In the genomic region with DNA sequence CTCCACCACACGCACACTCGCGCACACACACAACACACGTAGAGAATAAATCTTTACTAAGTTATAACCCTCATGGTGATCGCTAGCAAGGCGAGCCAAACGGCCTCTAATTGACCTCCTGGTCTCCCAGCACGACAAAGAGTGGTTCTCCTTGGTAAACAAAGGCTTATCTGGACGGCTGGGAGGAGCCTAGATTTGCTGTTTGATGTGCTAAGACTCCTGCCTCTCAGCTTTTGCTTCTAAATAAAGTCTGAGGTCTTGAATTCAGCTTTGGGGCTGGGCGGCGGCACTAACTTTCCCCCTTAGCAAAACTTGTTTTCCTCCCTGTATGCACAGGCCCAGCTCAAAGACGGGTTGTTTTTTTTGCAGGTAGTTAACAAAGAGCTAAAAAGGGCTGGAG, we compare ENCODE assay signal across 15 mouse cellular contexts. TPM values are rescaled to one million over a fixed set of nuclear protein-coding genes. Genes with fewer than 3 reads are reported as not detected.
A peak's percentile ranks its signal among the peaks of the same experiment; 100 is the strongest.
DNase-seq lines count a peak whose midpoint lies in the region; ATAC-seq and TF ChIP-seq lines count a peak whose summit lies in the region.
"Had no signal": no experiment of that assay in that cellular context is flagged by ENCODE, and none has a peak within 500 bp of the region (broad histone marks: within the 10 kb centered on the region; RNA-seq: fewer than 3 reads in every experiment).

No protein-coding gene starts in this region.

- H3K27me3 ChIP-seq in hindbrain, embryonic 10.5 days (ENCODE audit: insufficient read depth, poor library complexity, severe bottlenecking): peaks cover 36% of the 10 kb centered on the region
- no peaks in the 10 kb centered on the region for H3K27me3 ChIP-seq in hindbrain, postnatal 0 days (ENCODE audit: insufficient read depth, low read length)
- no peaks in the 10 kb centered on the region for H3K27me3 ChIP-seq in ES-Bruce4 (ENCODE audit: control insufficient read depth, insufficient read depth, low read length, poor library complexity, severe bottlenecking)

- peak; percentile 91 for TF ChIP-seq EP300 in ES-Bruce4 (IDR thresholded peaks at IDR 0.05; ENCODE audit: insufficient read depth, low read depth, low read length)

- H3K4me3 ChIP-seq in hindbrain, embryonic 10.5 days: no peak overlapping the region
- no peak overlapping the region for H3K4me3 ChIP-seq in hindbrain, postnatal 0 days (ENCODE audit: low read length)
- peak overlapping the region; percentile 41 for H3K4me3 ChIP-seq in ES-Bruce4 (ENCODE audit: low read depth, low read length)
- H3K4me3 ChIP-seq in ES-E14 (ENCODE audit: insufficient read depth in 1 of 2, low read depth in 1 of 2, low read length in 2 of 2, poor library complexity in 1 of 2, severe bottlenecking in 1 of 2): no peak overlapping the region
- H3K4me3 ChIP-seq: kidney, embryonic 15.5 days; left cerebral cortex, adult 2 months; limb, embryonic 12.5 days; midbrain, embryonic 12.5 days had no signal

- in situ Hi-C loops in ES-E14 (cut with MboI; ENCODE audit: low sequenced_read_pairs in 2 of 2, unreplicated experiment in 2 of 2): no loop called here

- H3K4me1 ChIP-seq in hindbrain, embryonic 10.5 days (replicated peaks): peaks cover 26% of the 10 kb centered on the region
- peaks cover under 1% of the 10 kb centered on the region; the same call in 1 of the 2 replicates for H3K4me1 ChIP-seq in hindbrain, postnatal 0 days (ENCODE audit: insufficient read depth, low read length)
- H3K4me1 ChIP-seq in ES-Bruce4 (ENCODE audit: control insufficient read depth, insufficient read depth, low read length) (peaks cover 3% of the 10 kb centered on the region), ES-E14 (ENCODE audit: control insufficient read depth in 2 of 2, insufficient read depth in 2 of 2, low read length in 2 of 2, poor library complexity in 1 of 2) (peaks cover 6 to 35% of the 10 kb centered on the region in 2 experiments)

- 0 out of 2 replicates have a peak, but pooled peaks cover 3% of the 10 kb centered on the region for H3K9me3 ChIP-seq in hindbrain, embryonic 10.5 days
- H3K9me3 ChIP-seq in hindbrain, postnatal 0 days (ENCODE audit: low read length): no peaks in the 10 kb centered on the region
- H3K9me3 ChIP-seq in ES-Bruce4 (replicated peaks; ENCODE audit: control insufficient read depth, insufficient read depth, low read length, poor library complexity, severe bottlenecking) (no peaks in the 10 kb centered on the region), ES-E14 (ENCODE audit: control insufficient read depth, insufficient read depth, low read depth, low read length) (no peaks in the 10 kb centered on the region)
- H3K9me3 ChIP-seq: kidney, embryonic 15.5 days had no signal

- H3K27ac ChIP-seq in hindbrain, embryonic 10.5 days: peak overlapping the region; percentile 81; the same call in 1 of the 2 replicates
- no peak overlapping the region for H3K27ac ChIP-seq in hindbrain, postnatal 0 days
- peak overlapping the region; percentile 90 for H3K27ac ChIP-seq in ES-Bruce4 (ENCODE audit: insufficient read depth, low read length)
- H3K27ac ChIP-seq in ES-E14 (ENCODE audit: insufficient read depth, low read depth, low read length, poor library complexity, severe bottlenecking): peak overlapping the region; percentile 88; the same call in 1 of the 2 replicates
- H3K27ac ChIP-seq: kidney, embryonic 15.5 days; left cerebral cortex, adult 2 months; limb, embryonic 12.5 days; liver, embryonic 14.5 days; midbrain, embryonic 12.5 days had no signal

- no peaks in the 10 kb centered on the region for H3K36me3 ChIP-seq in hindbrain, embryonic 10.5 days
- no peaks in the 10 kb centered on the region for H3K36me3 ChIP-seq in hindbrain, postnatal 0 days (ENCODE audit: insufficient read depth, low read length)
- H3K36me3 ChIP-seq in ES-Bruce4 (ENCODE audit: control insufficient read depth, insufficient read depth, low read length, poor library complexity, severe bottlenecking) (no peaks in the 10 kb centered on the region), ES-E14 (ENCODE audit: control insufficient read depth, insufficient read depth, low read length, poor library complexity, severe bottlenecking) (no peaks in the 10 kb centered on the region)
- H3K36me3 ChIP-seq: kidney, embryonic 15.5 days; limb, embryonic 12.5 days; midbrain, embryonic 12.5 days had no signal

- ATAC-seq in hindbrain, postnatal 0 days: no peak

- H3K4me2 ChIP-seq in hindbrain, postnatal 0 days (ENCODE audit: low read depth, low read length): no peak overlapping the region
- H3K4me2 ChIP-seq: kidney, embryonic 15.5 days; limb, embryonic 12.5 days; midbrain, embryonic 12.5 days had no signal

- no peak overlapping the region for H3K9ac ChIP-seq in hindbrain, postnatal 0 days (replicated peaks; ENCODE audit: low read length)
- H3K9ac ChIP-seq in ES-Bruce4 (ENCODE audit: low read depth, poor library complexity, severe bottlenecking) (no peak overlapping the region), ES-E14 (ENCODE audit: insufficient read depth, low read depth, low read length, poor library complexity, severe bottlenecking) (no peak overlapping the region)
- H3K9ac ChIP-seq: kidney, embryonic 15.5 days; limb, embryonic 12.5 days; liver, embryonic 14.5 days; midbrain, embryonic 12.5 days had no signal

- WGBS in hindbrain, embryonic 10.5 days: 24% methylated on average over 12 of the region's 12 CpGs
- 42% methylated on average over 12 of the region's 12 CpGs for WGBS in hindbrain, postnatal 0 days

- TF ChIP-seq CTCF in hindbrain, postnatal 0 days (IDR thresholded peaks at IDR 0.05; ENCODE audit: low read depth): no peak
- no peak for TF ChIP-seq CTCF in ES-Bruce4 (IDR thresholded peaks at IDR 0.05; ENCODE audit: low read depth, low read length)

- no peak for TF ChIP-seq POLR2A in ES-Bruce4 (IDR thresholded peaks at IDR 0.05; ENCODE audit: insufficient read depth, low read length)

- no peak for DNase-seq in hindbrain, embryonic 10.5 days (ENCODE audit: low spot score)
- no peak for DNase-seq in hindbrain, postnatal 0 days (ENCODE audit: low spot score)
- peak; percentile 89 for DNase-seq in ES-E14 (ENCODE audit: low read depth, low spot score)
- peak; percentile 20 for DNase-seq in lung, postnatal 10 days
- DNase-seq in natural killer cell, adult 2 months (ENCODE audit: low spot score in 2 of 2): no peak
- no peak for DNase-seq in kidney, adult 8-10 months
- DNase-seq: heart, postnatal 4 days; thymus, adult 2 months had no signal

TF ChIP-seq in ES-E14, 5 proteins besides CTCF, POLR2A, EP300 and RAD21:
- TF ChIP-seq MAFK (IDR thresholded peaks at IDR 0.05; ENCODE audit: insufficient read depth, low read depth, low read length) (no peak), ZNF384 (IDR thresholded peaks at IDR 0.05; ENCODE audit: low read depth, low read length) (no peak), CHD2 (IDR thresholded peaks at IDR 0.05; ENCODE audit: low read depth, low read length) (no peak), HCFC1 (IDR thresholded peaks at IDR 0.05; ENCODE audit: borderline replicate concordance, insufficient read depth, low read length) (no peak), ZC3H11A (IDR thresholded peaks at IDR 0.05; ENCODE audit: borderline replicate concordance, low read depth, low read length) (no peak)

RNA-seq across cellular contexts. Expression of gene Alpl, which starts 5.0 kb away (rescaled TPM):
- polyA plus RNA-seq in hindbrain, embryonic 10.5 days (2016; fragmentation: Nextera tagmentation; extraction: Ambion mirVana): 23.4 and 26.1 TPM in 2 replicates
- total RNA-seq in hindbrain, postnatal 0 days (2014; rRNA removed): 15.3 and 22.4 TPM in 2 replicates
- polyA plus RNA-seq in hindbrain, postnatal 0 days (2015; fragmentation: Nextera tagmentation; extraction: Ambion mirVana): 16.6 and 17.5 TPM in 2 replicates
- 133 and 158 TPM in 2 replicates for polyA plus RNA-seq in ES-Bruce4 (2011; ENCODE audit: insufficient read depth, insufficient read length, low read depth, missing spikeins)
- 234 and 330 TPM in 2 replicates for total RNA-seq in ES-E14 (2012; rRNA removed)
- total RNA-seq: common myeloid progenitor, adult 5-6 weeks had no signal

Comparison
In these comparisons a context has a peak if more than half of its experiments do, and no peak if none do; other contexts are left out.
1. DNase-seq: peak in ES-E14 (single experiment) and lung, postnatal 10 days (single experiment); none in hindbrain, embryonic 10.5 days (single experiment), hindbrain, postnatal 0 days (single experiment), natural killer cell, adult 2 months (0 of 2) and kidney, adult 8-10 months (0 of 2).